20 mouse cellular contexts compared by ENCODE assay signal in genomic region chr3:98414296-98414695, GRCm38 (mm10). TPM values are rescaled to one million over a fixed set of nuclear protein-coding genes. Genes with fewer than 3 reads are reported as not detected.
DNase-seq lines count a peak whose midpoint lies in the region; ATAC-seq and TF ChIP-seq lines count a peak whose summit lies in the region.
"Had no signal": no experiment of that assay in that cellular context is flagged by ENCODE, and none has a peak within 500 bp of the region (broad histone marks: within the 10 kb centered on the region; RNA-seq: fewer than 3 reads in every experiment).

No protein-coding gene starts in this region.

- H3K9ac ChIP-seq in midbrain, embryonic 11.5 days (ENCODE audit: low read length): no peak overlapping the region
- no peak overlapping the region for H3K9ac ChIP-seq in midbrain, embryonic 13.5 days (replicated peaks)
- no peak overlapping the region for H3K9ac ChIP-seq in lung, embryonic 14.5 days
- H3K9ac ChIP-seq: forebrain, embryonic 15.5 days; hindbrain, embryonic 14.5 days; limb, embryonic 13.5 days; liver, postnatal 0 days; midbrain, embryonic 15.5 days; neural tube, embryonic 13.5 days had no signal

- H3K4me1 ChIP-seq in midbrain, embryonic 11.5 days (ENCODE audit: control insufficient read depth, insufficient read depth, low read length): no peaks in the 10 kb centered on the region
- peaks cover 8% of the 10 kb centered on the region; the same call in 1 of the 2 replicates for H3K4me1 ChIP-seq in midbrain, embryonic 13.5 days (replicated peaks)
- H3K4me1 ChIP-seq in lung, embryonic 14.5 days (ENCODE audit: insufficient read depth): peaks cover 19% of the 10 kb centered on the region
- H3K4me1 ChIP-seq: midbrain, embryonic 15.5 days had no signal

- intact Hi-C loops in heart, postnatal 36 days (cut with DNase I): no loop called here

- no peak overlapping the region for H3K4me3 ChIP-seq in midbrain, embryonic 11.5 days (ENCODE audit: low read depth, low read length)
- no peak overlapping the region for H3K4me3 ChIP-seq in midbrain, embryonic 13.5 days (replicated peaks)
- no peak overlapping the region for H3K4me3 ChIP-seq in lung, embryonic 14.5 days (ENCODE audit: low read depth, low read length)
- H3K4me3 ChIP-seq: forebrain, embryonic 15.5 days; limb, embryonic 13.5 days; midbrain, embryonic 15.5 days; neural tube, embryonic 13.5 days had no signal

- H3K27ac ChIP-seq in midbrain, embryonic 11.5 days (ENCODE audit: low read depth, low read length): no peak overlapping the region
- H3K27ac ChIP-seq in midbrain, embryonic 13.5 days: no peak overlapping the region
- peak overlapping the region; percentile 25 for H3K27ac ChIP-seq in lung, embryonic 14.5 days (ENCODE audit: low read depth)
- H3K27ac ChIP-seq: forebrain, embryonic 15.5 days; hindbrain, embryonic 14.5 days; limb, embryonic 13.5 days; midbrain, embryonic 15.5 days; neural tube, embryonic 13.5 days; stomach, postnatal 0 days had no signal

- TF ChIP-seq CTCF in lung, embryonic 14.5 days (IDR thresholded peaks at IDR 0.05; ENCODE audit: low read depth): no peak

- no peak overlapping the region for H3K4me2 ChIP-seq in midbrain, embryonic 11.5 days
- H3K4me2 ChIP-seq in midbrain, embryonic 13.5 days (replicated peaks): no peak overlapping the region
- H3K4me2 ChIP-seq in lung, embryonic 14.5 days: no peak overlapping the region
- H3K4me2 ChIP-seq: forebrain, embryonic 15.5 days; hindbrain, embryonic 14.5 days; limb, embryonic 13.5 days; midbrain, embryonic 15.5 days; neural tube, embryonic 13.5 days had no signal

- ATAC-seq in midbrain, embryonic 11.5 days (ENCODE audit: low FRiP score): no peak
- no peak for ATAC-seq in midbrain, embryonic 13.5 days
- ATAC-seq in lung, embryonic 14.5 days (ENCODE audit: insufficient read depth): peak; percentile 76
- ATAC-seq: forebrain, embryonic 15.5 days; liver, postnatal 0 days; midbrain, embryonic 15.5 days had no signal

- peak; percentile 94 for DNase-seq in heart, adult 11 months
- no peak for DNase-seq in heart, postnatal 36 days
- DNase-seq in midbrain, embryonic 11.5 days (ENCODE audit: low spot score, missing footprints): peak; percentile 53
- peak; percentile 82 for DNase-seq in lung, embryonic 14.5 days
- DNase-seq in layer of hippocampus, postnatal 14 days (ENCODE audit: low spot score in 2 of 2): no peak
- DNase-seq in adrenal gland, postnatal 4 days (ENCODE audit: low spot score in 2 of 2): no peak
- DNase-seq in liver: no peak
- DNase-seq: cerebellum, adult 2 months; gastrocnemius, postnatal 14 days; layer of hippocampus, postnatal 36 days; liver, postnatal 0 days; spleen, adult 18-20 months; thymus, postnatal 36 days had no signal

- no peaks in the 10 kb centered on the region for H3K9me3 ChIP-seq in midbrain, embryonic 11.5 days (ENCODE audit: control insufficient read depth, low read length)
- H3K9me3 ChIP-seq in midbrain, embryonic 13.5 days: no peaks in the 10 kb centered on the region
- H3K9me3 ChIP-seq in lung, embryonic 14.5 days (ENCODE audit: low read depth, low read length): no peaks in the 10 kb centered on the region
- H3K9me3 ChIP-seq: forebrain, embryonic 15.5 days; limb, embryonic 13.5 days; midbrain, embryonic 15.5 days; neural tube, embryonic 13.5 days had no signal

- H3K27me3 ChIP-seq in midbrain, embryonic 11.5 days (ENCODE audit: control insufficient read depth, insufficient read depth, low read length): no peaks in the 10 kb centered on the region
- H3K27me3 ChIP-seq in midbrain, embryonic 13.5 days: no peaks in the 10 kb centered on the region
- no peaks in the 10 kb centered on the region for H3K27me3 ChIP-seq in lung, embryonic 14.5 days (ENCODE audit: insufficient read depth, low read length)
- H3K27me3 ChIP-seq: forebrain, embryonic 15.5 days; limb, embryonic 13.5 days; midbrain, embryonic 15.5 days; neural tube, embryonic 13.5 days had no signal

- 88% methylated on average over 3 of the region's 3 CpGs for WGBS in midbrain, embryonic 11.5 days
- WGBS in midbrain, embryonic 13.5 days: 95% methylated on average over 3 of the region's 3 CpGs
- WGBS in lung, embryonic 14.5 days: 34% methylated on average over 3 of the region's 3 CpGs

- H3K36me3 ChIP-seq in midbrain, embryonic 11.5 days (ENCODE audit: control insufficient read depth, insufficient read depth, low read length): no peaks in the 10 kb centered on the region
- H3K36me3 ChIP-seq in midbrain, embryonic 13.5 days: no peaks in the 10 kb centered on the region
- H3K36me3 ChIP-seq in lung, embryonic 14.5 days (ENCODE audit: insufficient read depth): no peaks in the 10 kb centered on the region
- H3K36me3 ChIP-seq: forebrain, embryonic 15.5 days; limb, embryonic 13.5 days; midbrain, embryonic 15.5 days; neural tube, embryonic 13.5 days had no signal

RNA-seq across cellular contexts. Expression of gene Zfp697, which starts 32.0 kb away (rescaled TPM):
- total RNA-seq in heart, postnatal 36 days (2021): 1 to 10 TPM; 5.9 to 6.9 TPM
- 9.5 and 10.2 TPM in 2 replicates for polyA plus RNA-seq in midbrain, embryonic 11.5 days (2014; fragmentation: Nextera tagmentation; extraction: Ambion mirVana)
- 15.4 and 15.7 TPM in 2 replicates for polyA plus RNA-seq in midbrain, embryonic 13.5 days (2015; fragmentation: Nextera tagmentation; extraction: Ambion mirVana)
- polyA plus RNA-seq in lung, embryonic 14.5 days (2014; fragmentation: Nextera tagmentation; extraction: Ambion mirVana): 9.1 and 10.2 TPM in 2 replicates
- total RNA-seq in layer of hippocampus, postnatal 14 days (2021): 10 to 100 TPM; 25.7 to 26.9 TPM
- 1 to 10 TPM; 5.6 to 9.4 TPM for total RNA-seq in adrenal gland, postnatal 4 days (2021)

RNA-seq across cellular contexts. Expression of gene Gm4450, which starts 42.6 kb away (rescaled TPM):
- total RNA-seq in heart, postnatal 36 days (2021): not detected
- 0.10 TPM in 1 of 2 replicates, not detected in the other for polyA plus RNA-seq in midbrain, embryonic 11.5 days (2014; fragmentation: Nextera tagmentation; extraction: Ambion mirVana)
- polyA plus RNA-seq in midbrain, embryonic 13.5 days (2015; fragmentation: Nextera tagmentation; extraction: Ambion mirVana): 0.26 TPM in 1 of 2 replicates, not detected in the other
- polyA plus RNA-seq in lung, embryonic 14.5 days (2014; fragmentation: Nextera tagmentation; extraction: Ambion mirVana): not detected in 2 replicates
- total RNA-seq in layer of hippocampus, postnatal 14 days (2021): not detected
- total RNA-seq in adrenal gland, postnatal 4 days (2021): 10 to 100 TPM in 1 of 2 experiments, not detected in 1; 12.2 TPM
- total RNA-seq: gastrocnemius, postnatal 14 days; layer of hippocampus, postnatal 36 days had no signal
- polyA plus RNA-seq: cerebellum, adult 2 months; forebrain, embryonic 15.5 days; limb, embryonic 13.5 days; neural tube, embryonic 13.5 days; stomach, postnatal 0 days had no signal

Comparison
In these comparisons a context has a peak if more than half of its experiments do, and no peak if none do; other contexts are left out.
1. DNase-seq: peak in heart, adult 11 months (single experiment), midbrain, embryonic 11.5 days (single experiment) and lung, embryonic 14.5 days (single experiment); none in heart, postnatal 36 days (0 of 2), layer of hippocampus, postnatal 14 days (0 of 2), adrenal gland, postnatal 4 days (0 of 2) and liver (single experiment).